Mouse (Mus musculus): Measurements from ENCODE around the gene Xylb.

Gene Xylb

DNA sequence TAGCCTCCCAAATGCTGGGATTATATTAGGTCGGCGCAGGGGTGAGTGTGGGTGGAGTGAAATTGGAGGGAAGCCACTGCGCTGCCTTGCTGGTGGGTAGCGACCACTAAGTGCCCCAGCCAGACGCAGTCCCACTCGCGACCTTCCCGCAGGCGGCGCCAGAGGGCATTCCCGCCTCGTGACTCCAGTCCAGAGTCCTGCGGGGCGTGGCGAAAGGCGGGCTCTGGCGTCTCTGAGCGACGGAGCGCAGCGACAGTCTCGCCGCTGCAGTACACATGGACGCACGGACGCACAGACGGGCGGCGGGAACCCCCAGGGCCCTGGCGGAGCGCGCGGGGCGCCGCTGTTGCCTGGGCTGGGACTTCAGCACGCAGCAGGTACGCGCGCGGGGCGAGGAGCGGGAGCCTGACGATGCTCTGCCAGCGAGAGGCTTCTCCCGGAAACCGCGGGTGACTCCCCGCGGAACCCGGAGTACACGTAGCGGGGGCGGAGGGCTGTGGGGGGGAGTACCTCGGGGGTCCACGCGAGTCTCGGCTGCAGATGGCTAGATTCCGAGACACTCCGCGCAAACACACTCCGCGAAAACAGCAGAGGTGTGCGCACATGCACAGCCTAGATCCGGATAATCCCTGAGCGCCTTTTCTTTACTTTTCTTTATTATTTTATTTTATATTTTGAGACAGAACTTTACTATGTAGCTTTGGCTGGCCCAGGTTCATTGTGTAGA, at the start of gene Xylb:
Gene Xylb (plus strand): TSS at position 51 of the 727 bp plus-strand sequence.
- DNase-seq (ENCODE audit: low spot score), result peak; percentile 95

DNA sequence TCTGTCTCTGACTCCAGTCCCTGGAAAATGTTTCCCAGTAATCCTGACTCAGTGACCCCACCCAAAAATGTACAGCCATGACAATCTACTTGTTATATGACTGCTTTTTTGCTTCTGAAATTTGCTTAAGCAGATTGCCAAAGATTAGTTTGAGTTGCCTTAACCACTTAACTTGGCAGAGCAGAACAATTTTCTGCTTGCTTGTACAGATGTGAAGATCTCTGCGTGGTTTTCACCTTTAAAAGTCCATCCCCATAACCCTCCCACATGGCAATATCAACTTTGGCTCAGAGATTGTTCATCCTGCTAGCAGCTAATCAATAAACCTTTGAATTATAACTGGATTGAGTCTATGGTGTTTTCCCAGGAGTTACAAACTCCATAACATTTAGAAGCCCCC, 48.1 kb upstream of the Xylb start:
- no peak for DNase-seq (ENCODE audit: low spot score)

DNA sequence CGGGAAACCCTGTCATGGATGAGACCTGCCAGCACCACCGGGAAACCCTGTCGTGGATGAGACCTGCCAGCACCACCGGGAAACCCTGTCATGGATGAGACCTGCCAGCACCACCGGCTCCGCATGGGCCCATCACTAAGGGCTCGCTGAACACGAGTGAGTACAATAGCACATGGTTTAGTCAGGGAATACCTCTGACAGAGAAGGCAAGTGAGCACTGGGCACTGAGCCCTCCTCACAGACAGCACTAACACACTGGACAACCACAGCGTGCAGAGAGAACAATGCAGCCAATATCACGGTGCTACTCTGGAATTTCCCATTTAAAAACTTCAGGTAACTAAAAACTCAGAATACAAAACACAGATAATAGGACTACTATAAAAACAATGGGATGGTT, 44.1 kb upstream of the Xylb start:
- DNase-seq (ENCODE audit: low spot score), result no peak

DNA sequence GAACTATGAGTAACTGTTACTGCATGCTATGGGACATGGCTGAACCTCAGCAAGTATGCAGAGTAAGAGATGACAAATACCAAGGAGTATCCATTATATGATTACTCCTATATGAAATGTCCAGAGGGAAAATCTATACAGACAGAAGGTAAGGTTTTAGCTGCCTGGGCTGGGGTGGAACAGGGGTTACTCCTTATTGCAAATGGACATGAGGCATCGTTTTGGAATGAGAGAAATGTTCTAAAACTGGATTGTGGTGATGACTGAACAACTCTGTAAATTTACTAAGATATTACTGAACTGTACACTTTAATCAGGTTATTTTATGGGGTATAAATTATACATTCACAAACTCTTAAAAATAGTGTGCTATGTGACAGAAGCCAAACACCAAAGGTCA, 38.3 kb upstream of the Xylb start:
- DNase-seq (ENCODE audit: low spot score), result no peak

DNA sequence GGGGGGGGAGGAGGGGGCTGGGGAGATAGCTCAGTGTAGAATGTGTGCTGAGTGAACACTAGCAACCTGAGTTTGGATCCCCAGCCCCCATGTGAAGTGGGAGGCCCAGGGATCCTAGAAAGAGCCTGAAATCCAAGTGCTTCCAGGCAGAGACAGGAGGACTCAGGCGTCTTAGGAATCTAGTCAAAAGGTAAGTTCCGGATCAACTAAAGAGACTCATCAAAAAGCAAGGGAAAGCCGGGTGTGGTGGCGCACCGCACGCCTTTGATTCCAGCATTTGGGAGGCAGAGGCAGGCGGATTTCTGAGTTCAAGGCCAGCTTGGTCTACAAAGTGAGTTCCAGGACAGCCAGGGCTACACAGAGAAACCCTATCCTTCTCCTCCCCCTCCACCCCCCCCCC, 36.7 kb upstream of the Xylb start:
- DNase-seq (ENCODE audit: low spot score), result no peak

DNA sequence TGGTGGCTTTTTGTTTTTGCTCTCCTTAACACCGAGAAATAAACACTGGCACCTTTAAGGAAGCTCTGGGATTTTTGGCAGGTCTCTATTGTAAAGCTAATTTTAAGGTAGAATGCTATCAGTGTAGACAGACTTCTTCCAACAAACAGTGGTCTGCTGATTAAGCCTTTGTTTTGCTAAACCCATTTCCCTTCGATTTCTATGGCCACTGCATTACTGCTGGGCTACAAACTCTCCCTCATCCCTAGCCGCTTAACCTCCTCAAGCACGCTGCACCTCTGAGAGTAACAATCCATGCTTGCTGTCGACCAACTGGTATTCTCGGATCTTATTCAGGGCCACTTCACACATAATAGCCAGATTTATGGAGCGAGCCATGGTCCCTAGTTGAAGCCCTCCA, 36.2 kb upstream of the Xylb start:
- DNase-seq (ENCODE audit: low spot score), result peak; percentile 19

DNA sequence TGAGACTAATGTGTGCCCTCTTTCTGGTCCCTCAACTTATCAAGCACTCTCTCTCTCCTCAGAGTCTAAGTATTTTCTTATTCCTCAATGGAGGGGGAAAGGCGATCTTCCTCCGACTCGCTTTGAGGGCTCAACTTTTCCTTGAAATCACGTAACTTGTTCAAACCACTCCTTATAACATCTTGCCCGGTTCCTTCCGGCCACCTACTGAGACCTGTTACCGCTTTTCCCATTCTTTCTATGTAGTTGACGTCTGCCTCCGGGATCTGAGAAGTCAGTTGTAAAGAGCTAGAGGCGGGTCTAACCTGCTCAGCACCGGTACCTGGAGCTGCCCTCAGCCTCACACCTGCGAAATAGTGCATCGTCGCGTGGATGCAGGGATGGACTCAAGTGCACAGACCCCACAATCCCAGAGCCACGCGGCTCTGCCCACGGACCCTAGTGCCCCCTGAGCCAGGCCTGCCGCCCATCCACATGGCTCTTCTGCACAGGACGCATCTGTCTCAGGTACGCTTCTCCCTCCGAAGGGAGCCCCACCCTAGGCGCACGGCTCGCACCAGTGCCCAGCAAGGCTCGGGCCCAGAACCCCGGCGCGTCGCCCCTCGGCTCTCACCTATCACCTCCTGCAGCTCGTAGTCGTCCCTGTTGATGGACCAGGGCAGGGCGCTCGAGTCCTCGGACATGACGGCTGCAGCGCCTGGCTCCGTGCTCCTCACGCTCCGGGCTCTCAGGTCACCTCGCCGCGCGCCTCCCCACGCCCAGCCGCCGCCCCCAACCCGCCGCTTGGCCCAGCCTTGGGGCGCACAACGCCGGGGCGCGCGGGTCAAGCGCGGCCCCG, 35.6 kb upstream of the Xylb start:
- no peak for DNase-seq (ENCODE audit: low spot score)

DNA sequence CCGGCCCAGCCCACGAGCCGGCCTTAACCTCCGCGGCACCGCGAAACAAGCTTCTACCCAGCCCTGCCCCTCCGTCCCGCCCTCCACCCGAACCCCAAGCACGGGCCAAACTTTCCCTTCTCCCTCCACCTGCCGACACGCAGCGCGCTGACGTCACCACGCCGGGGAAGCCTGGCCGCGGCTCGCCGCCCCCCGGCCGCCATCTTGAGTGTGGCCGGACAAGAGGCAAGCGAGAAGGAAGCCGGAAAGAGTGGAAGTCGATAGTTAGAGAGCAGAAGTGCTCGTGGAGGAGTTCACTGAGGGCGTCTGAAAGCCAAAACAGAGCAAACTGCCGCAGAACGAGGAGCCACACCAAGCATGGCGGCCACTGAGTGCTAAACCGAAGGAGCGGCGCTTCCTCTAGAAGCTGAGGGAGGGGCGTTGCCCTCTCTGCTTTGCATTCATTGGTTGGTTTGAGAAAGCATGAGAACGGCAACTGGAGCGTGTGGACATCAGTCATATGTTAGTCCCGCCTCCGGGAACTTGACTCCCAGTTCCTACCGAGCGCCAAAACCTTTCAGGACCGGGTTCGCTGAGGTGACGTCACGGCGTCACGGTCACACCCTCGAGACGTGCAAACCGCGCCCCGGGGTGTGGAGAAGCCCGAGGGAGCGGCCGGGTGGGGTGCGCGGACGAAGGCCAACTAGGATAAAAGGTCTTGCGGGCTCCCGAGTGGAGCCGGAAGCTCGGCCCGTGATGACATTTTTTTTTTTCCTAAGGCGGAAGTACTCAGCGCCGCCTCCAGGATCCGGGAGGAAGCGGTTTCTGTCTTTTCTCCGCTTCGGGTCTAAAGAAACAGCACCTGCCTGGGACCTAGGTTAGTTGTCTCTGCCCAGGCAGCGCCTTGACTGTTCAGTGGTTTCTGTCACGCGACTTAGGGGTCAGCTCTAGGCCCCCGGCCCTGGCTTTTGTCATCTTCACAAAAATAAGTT, 34.6 kb upstream of the Xylb start, which contains the start of gene Oxsr1:
Gene Oxsr1 (minus strand): TSS at position 139 of the 971 bp plus-strand sequence.
- peak; percentile 99 for DNase-seq (ENCODE audit: low spot score)

DNA sequence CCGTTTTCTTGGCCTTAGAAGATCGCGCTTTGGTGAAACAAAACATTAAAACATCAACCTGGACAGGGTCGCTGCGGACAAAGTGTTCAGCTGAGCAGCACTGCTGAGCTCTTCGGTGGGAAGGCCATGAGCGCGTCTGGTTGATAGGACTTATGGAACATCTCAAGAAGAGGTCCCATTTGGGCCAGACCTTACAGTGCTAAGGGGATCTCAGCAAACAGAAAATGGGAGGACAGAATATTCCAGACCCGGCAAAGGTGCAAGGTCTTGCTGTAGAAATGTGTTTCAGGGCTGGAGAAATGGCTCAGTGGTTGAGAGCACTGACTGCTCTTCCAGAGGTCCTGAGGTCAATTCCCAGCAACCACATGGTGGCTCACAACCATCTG, 33.9 kb upstream of the Xylb start:
- no peak for DNase-seq (ENCODE audit: low spot score)

DNA sequence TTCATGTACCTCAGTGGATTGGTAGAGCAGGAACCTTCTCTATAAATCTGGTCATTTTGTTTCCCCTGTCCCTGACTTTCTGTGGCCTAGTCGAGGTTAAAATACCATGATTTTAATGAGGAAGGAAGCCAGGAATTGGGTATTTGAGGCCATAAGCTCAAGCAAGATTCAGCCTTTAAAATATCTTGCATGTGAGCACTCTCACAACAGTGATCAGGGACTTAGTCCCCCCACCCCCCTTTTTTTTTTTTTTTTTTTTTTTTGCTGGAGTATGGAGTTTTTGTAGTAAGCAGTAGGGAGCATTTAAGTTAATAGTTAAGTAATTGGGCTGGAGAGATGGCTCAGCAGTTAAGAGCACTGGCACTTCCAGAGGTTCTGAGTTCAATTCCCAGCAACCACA, 33.1 kb upstream of the Xylb start:
- DNase-seq (ENCODE audit: low spot score), result no peak

DNA sequence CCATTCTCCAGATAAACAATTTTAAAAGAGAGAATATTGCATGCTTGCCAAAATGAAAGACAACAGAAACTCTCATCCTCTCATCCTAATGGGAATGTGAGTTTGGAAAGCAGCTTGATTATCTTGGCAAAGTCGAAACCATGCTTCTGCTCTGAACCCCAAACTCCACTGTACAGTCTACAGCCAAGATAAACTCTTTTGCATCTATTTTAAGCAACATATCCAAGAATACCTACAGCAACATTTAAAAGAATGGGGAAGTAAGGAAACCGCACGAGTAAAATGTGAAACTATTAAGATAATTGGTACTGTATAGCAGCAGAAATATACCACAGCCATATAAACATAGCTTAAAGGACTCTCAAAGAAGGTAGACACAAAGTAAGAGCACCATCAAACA, 28.7 kb upstream of the Xylb start:
- DNase-seq (ENCODE audit: low spot score), result no peak

DNA sequence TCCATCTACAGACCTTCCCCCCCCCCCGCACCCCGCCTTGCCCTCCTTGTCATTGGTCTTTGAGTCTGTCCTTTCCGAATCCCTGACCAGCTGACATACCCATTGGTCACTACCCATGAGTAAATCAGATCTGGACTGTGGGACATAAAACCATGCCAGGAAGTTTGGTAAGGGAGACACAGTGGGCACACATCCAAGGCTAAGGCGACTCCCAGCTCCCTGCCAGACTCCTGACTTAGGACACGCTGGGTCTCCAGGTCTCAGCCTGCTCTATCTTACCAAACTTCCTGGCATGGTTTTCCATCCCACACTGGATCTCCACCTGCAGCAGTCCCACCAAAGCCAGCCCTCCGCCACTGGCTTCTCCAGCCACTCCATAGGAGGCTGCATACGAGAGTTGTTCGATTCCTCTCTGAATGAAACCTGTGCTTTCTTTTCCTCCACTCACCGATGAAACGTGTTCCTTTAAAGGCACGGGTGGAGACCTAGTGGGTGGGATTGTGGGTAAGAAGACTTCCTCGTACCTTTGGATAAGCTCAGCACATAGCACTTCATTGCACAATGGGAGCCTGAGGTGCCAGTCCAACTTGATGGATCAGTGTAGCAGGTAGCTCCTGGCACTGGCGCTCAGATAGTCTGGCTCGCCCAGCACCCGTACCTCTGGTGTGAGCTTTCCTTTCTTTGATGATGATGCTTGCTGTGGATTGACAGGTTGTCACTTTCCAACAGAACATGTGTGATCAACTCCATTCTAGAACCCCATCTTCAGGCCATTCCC, 26.8 kb upstream of the Xylb start:
- no peak for DNase-seq (ENCODE audit: low spot score)

DNA sequence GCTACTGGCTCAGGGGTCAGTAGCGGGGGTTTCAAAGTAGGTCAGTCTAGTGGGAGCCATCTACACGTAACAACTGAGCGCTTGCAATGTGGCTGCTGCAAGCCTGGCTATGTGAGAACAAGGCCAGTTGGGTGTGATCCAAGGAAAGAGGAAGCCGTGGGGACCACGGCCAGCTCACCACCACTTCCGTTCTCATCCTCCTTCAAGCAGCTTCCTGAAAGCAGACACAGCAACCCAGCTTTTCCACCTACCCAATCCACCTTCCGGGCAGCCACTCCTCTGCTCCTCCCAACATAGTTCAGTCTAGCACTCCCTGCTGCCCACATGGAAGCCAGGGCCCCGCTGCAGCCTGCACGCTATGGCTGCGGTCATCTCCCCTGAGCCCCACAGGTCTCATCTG, 22.9 kb upstream of the Xylb start:
- no peak for DNase-seq (ENCODE audit: low spot score)

DNA sequence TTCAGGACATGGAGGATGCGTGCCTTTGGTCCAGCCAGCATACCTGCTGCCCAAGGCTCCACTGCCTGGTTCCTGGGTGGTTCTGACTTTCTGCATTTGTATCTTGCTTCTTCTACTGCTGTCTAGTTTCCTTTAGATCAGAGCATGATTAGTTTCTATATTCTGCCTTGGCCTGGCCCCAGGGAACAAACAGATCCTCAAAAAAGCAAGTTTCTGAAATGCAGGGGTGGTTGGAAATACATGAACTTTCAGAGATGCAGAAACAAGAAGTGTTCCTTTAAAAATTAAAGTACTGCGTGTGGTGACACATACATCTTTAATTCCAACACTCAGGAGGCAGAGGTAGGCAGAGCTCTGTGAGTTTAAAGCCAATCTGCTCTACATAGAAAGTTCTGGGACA, 22.3 kb upstream of the Xylb start:
- DNase-seq (ENCODE audit: low spot score), result no peak

DNA sequence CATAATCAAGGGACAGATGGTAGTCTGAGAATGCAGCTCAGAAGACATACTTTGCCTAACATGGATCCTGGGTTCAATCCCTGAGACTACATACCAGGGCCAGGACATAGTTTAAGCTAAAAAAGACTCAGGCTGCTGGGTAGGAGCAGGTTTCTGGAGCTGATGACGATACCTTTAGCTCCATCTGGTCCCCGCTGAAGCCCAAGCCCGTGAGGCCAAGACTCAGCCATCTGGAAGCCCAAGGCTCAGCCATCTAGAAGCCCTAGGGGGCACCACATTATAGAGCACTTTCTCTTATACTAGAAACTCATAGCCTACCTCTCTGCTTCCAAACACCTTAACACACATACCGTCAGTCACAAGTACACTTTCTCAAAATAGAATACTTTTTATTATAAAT, 21.6 kb upstream of the Xylb start:
- DNase-seq (ENCODE audit: low spot score), result no peak

DNA sequence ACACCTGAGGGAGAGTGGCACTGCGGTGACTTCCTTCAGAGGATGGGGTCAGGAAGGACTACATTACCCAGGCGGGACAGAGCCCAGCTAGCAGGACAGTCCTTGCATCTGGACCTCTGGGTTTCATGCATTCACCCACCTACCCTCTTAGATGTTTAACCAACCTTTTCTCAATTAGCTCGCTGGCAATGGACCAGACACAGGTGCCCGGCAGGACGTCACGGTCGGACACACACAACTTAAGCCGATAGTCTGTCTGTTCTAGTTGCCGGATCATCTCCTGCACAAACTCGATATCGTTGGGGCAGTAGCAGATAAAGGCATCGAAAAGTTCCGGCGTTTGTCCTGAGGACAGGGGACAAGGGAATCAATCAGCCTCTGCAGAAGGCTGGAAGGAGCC, 19.3 kb upstream of the Xylb start:
- no peak for DNase-seq (ENCODE audit: low spot score)

DNA sequence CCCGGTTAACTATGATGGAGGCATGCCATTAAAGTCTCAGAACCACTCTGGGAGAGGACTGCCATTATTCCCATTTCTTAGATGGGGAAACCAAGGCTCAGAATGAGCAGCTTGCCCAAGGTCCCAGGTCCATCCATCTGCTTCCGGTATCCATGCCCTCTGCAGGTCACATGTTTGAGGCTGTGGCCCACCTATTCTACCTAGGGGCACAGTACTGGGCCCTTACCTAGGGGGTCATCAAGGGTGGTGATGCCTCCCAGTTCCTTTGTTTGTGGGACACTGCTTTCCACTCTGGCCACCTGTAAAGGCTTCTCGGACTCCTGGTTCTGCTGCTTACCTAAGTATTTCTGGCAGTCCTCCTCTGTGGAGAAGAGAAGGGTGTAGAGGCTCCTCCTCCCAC, 18.8 kb upstream of the Xylb start:
- DNase-seq (ENCODE audit: low spot score), result no peak

DNA sequence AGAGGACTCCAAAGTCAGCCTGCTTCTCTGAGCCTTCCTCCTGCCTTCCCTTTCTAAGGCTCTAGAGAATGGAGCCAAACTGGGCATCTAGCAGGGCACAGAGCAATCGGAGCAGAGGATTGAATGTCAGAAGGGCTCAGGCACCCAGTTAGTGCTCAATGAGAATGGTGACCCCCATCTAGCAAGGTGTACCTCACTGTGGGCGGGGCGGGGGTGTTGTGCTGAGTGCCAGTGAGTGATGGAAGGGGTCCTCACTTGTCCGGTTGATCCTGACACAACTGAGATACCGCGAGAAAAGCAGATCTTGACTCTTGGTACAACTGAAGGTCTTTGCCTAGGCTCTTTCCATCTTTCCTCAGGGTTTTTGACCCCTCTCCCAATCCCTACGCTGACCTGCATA, 18.1 kb upstream of the Xylb start:
- no peak for DNase-seq (ENCODE audit: low spot score)

DNA sequence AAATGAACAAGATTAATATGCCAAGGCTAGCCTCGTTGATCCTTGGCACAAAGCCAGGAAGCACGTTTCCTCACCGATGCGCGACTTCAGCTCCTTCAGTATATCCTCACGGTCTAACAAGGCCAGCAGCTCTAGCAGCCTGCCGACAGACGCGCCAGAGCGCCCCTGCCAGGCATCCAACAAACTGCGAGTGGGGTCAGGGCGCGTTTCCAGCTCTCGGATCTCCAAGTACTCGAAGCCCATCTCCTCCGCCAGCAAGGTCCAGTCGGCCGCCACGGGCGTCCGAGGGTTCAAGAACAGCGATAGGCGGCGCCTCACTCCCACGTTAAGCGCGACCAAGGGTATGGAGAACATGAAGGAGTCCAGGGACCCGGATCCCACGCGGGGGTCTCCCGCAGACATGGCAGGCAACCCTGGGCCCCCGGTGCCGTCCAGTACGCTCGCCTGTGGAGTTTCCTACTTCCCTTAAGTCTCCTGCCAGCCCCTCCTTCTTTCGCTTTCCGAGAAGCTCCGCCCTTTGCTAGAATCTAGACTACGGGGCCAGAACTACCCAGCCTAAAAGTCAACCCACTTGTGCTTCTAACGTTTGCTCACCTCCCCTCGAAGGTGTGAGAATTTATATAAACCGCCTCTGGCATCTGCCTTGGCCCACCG, 17.5 kb upstream of the Xylb start, which contains the start of gene Acaa1a:
Gene Acaa1a (plus strand): TSS at position 119 of the 654 bp plus-strand sequence.
- DNase-seq (ENCODE audit: low spot score), result peak; percentile 64

DNA sequence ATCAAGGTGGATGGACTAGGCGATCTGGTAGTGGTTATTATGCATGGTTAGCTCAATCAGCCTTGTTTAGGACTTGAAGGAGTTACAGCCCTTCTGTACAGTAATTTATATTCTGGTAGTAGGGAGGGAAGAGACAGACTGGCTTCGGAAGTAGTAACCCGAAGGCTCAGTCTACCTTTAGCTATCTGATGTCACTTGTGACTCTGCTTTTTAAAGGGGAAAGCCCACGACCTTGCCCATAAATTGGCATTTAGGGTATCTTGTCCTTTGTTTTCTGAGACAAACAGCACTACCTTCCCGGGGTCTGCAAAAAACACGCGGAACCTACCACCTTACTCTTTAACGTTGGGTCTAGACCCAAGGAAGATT, 17.0 kb upstream of the Xylb start:
- no peak for DNase-seq (ENCODE audit: low spot score)
